Mouse (Mus musculus): ENCODE measurements around the gene Hc. TPM values are rescaled to one million over a fixed set of nuclear protein-coding genes. Genes with fewer than 3 reads are reported as not detected.

Hc gene
- polyA plus RNA-seq, 1 experiment from 2014 or later, result 0.17 TPM

DNA sequence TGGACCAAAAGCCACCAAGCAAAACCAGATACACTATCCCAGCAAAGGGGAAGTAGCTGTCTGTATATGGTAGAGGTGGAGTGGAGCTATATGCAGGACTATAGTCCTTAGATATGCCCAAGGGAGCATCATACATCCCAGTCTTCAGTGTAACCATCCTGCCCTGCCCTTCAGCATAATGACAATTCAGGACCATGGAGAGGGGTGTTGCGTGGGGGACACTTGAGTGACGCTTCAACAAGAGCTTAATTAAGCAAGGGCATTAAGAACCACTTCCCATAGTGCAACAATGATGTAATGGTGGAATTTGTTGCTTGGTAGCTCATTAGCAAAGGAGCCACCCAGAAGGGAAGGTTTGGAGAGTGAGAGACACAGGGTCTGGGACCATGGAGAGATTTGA, 112.6 kb downstream of the Hc start:
- Histone ChIP-seq H3K4me3 (ENCODE audit: low read depth, low read length) (no peak overlapping the region), H3K9ac (ENCODE audit: low read depth, low read length) (no peak overlapping the region), H3K4me2 (no peak overlapping the region), H3K4me1 (ENCODE audit: control insufficient read depth, insufficient read depth, low read length) (no peaks in the 10 kb centered on the region), H3K27me3 (ENCODE audit: control insufficient read depth, insufficient read depth, low read length) (peaks cover 3% of the 10 kb centered on the region; the same call in 1 of the 2 replicates), H3K9me3 (replicated peaks; ENCODE audit: control insufficient read depth, low read length) (no peaks in the 10 kb centered on the region), H3K27ac (ENCODE audit: low read depth, low read length) (no peak overlapping the region), H3K36me3 (ENCODE audit: control insufficient read depth, insufficient read depth, low read length) (no peaks in the 10 kb centered on the region)
- no peak for ATAC-seq (replicated peaks; ENCODE audit: insufficient number of reproducible peaks, low FRiP score, low TSS enrichment)
- 20% methylated on average over 2 of the region's 2 CpGs for WGBS (ENCODE audit: insufficient replicate concordance)

DNA sequence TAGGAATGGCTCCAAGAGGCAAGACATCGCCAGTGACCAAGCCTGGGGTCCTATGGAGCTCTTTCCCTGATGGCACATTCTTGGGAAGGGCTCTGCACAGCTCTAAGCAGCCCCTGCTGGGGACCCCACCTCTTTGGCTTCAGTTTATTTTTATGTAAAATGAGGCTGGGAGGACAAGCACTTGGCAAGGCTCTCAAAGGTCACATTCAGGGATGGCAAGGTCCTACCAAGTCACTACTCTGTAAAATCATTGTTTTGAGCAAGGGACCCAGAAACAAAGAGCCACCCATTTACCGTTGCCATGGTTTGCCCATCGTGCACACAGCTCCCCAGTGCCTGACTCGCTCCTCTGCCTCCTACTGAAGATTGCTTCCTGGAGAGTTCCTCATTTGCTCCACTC, 115.2 kb downstream of the Hc start:
- no peaks in the 10 kb centered on the region for H3K4me1 ChIP-seq (ENCODE audit: control insufficient read depth, insufficient read depth, low read length)
- 0 out of 2 replicates have a peak, but pooled peaks cover 6% of the 10 kb centered on the region for H3K27me3 ChIP-seq (ENCODE audit: control insufficient read depth, insufficient read depth, low read length)
- H3K4me3 ChIP-seq (ENCODE audit: low read depth, low read length), result no peak overlapping the region
- no peak overlapping the region for H3K9ac ChIP-seq (ENCODE audit: low read depth, low read length)
- ATAC-seq (replicated peaks; ENCODE audit: insufficient number of reproducible peaks, low FRiP score, low TSS enrichment), result no peak
- no peak overlapping the region for H3K27ac ChIP-seq (ENCODE audit: low read depth, low read length)
- WGBS (ENCODE audit: insufficient replicate concordance), result 65% methylated on average over 4 of the region's 4 CpGs
- no peak overlapping the region for H3K4me2 ChIP-seq
- H3K9me3 ChIP-seq (replicated peaks; ENCODE audit: control insufficient read depth, low read length), result no peaks in the 10 kb centered on the region
- no peaks in the 10 kb centered on the region for H3K36me3 ChIP-seq (ENCODE audit: control insufficient read depth, insufficient read depth, low read length)

DNA sequence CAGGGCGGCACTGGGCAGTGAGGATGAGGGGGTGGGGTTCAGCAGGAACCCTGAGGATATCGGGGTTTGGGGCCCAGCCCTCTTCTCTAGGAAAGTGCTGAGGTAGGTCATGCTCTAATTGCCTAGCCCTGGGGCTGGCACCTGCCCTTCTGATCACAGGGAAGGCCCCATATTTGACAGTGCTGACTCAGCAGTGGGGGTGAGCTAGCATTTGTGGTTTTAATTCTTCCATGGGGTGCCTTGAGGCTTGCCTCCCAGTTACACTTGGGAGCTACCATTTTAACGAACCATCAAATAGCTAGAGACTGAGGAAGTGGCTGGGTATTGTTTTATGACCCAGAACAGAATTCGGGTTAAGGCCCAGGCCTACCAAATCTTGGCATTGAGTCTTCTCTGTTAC, 115.7 kb downstream of the Hc start:
- Histone ChIP-seq H3K4me1 (ENCODE audit: control insufficient read depth, insufficient read depth, low read length) (no peaks in the 10 kb centered on the region), H3K4me2 (no peak overlapping the region), H3K9me3 (replicated peaks; ENCODE audit: control insufficient read depth, low read length) (no peaks in the 10 kb centered on the region), H3K36me3 (ENCODE audit: control insufficient read depth, insufficient read depth, low read length) (no peaks in the 10 kb centered on the region), H3K27me3 (ENCODE audit: control insufficient read depth, insufficient read depth, low read length) (0 out of 2 replicates have a peak, but pooled peaks cover 6% of the 10 kb centered on the region), H3K9ac (ENCODE audit: low read depth, low read length) (peak overlapping the region; percentile 22; the same call in 1 of the 2 replicates), H3K27ac (ENCODE audit: low read depth, low read length) (no peak overlapping the region), H3K4me3 (ENCODE audit: low read depth, low read length) (no peak overlapping the region)
- WGBS (ENCODE audit: insufficient replicate concordance), result 75% methylated on average over 4 of the region's 4 CpGs
- ATAC-seq (replicated peaks; ENCODE audit: insufficient number of reproducible peaks, low FRiP score, low TSS enrichment), result no peak

DNA sequence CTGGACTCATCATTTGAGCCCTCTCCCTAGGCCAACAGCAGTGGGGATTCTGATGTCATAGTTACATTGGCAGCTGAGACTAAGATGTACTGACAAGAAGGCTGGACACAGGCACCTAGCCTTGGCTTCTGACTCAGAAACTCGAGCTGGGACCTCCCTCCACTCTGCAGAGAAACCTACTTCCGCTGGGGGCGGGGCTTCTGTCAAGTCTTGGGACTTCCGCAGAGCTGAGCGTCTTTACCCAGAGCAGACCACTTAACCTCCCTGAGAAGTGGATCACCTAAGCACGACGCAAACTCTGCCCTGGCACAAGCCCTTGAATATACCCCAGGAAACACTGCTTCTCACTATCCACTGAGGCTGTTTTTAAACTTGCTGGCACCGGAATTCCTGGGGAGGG, 116.5 kb downstream of the Hc start:
- Histone ChIP-seq H3K36me3 (ENCODE audit: control insufficient read depth, insufficient read depth, low read length) (no peaks in the 10 kb centered on the region), H3K27me3 (ENCODE audit: control insufficient read depth, insufficient read depth, low read length) (0 out of 2 replicates have a peak, but pooled peaks cover 6% of the 10 kb centered on the region), H3K27ac (ENCODE audit: low read depth, low read length) (no peak overlapping the region), H3K4me3 (ENCODE audit: low read depth, low read length) (peak overlapping the region; percentile 14; the same call in 1 of the 2 replicates), H3K4me2 (peak overlapping the region; percentile 52), H3K9ac (ENCODE audit: low read depth, low read length) (peak overlapping the region; percentile 22; the same call in 1 of the 2 replicates), H3K9me3 (replicated peaks; ENCODE audit: control insufficient read depth, low read length) (no peaks in the 10 kb centered on the region), H3K4me1 (ENCODE audit: control insufficient read depth, insufficient read depth, low read length) (no peaks in the 10 kb centered on the region)
- 11% methylated on average over 8 of the region's 8 CpGs for WGBS (ENCODE audit: insufficient replicate concordance)
- ATAC-seq (replicated peaks; ENCODE audit: insufficient number of reproducible peaks, low FRiP score, low TSS enrichment), result no peak

DNA sequence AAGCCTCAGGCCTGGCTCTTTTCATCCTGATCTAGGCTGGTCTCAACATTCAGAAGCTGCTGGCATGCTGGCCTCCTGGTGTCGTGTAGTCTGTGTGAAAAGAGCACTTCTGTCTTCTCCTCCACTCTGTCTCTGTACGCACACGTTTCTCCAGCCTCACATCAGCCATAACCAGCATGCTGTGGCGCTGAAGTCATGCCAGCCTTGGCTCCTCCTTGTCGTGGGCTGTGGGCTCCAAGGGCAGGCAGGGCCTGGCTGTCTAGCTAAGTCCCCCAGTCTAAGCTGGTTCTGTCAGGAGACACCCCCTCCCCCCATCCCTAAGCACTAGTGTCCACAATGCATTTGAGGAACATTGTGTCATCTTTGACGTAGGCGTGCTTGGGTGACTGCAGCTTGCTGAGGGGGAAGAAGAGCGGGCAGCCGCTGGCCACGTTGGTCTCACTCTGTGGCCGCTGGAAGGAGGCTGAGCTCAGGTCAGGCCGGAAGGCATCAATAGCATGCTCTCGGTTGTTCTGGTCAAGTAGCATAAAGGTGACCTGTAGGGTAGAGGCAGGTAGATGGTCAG, 117.6 kb downstream of the Hc start:
- H3K27ac ChIP-seq (ENCODE audit: low read depth, low read length), result no peak overlapping the region
- WGBS (ENCODE audit: insufficient replicate concordance), result 79% methylated on average over 13 of the region's 13 CpGs
- no peak overlapping the region for H3K4me2 ChIP-seq
- no peak overlapping the region for H3K9ac ChIP-seq (ENCODE audit: low read depth, low read length)
- 0 out of 2 replicates have a peak, but pooled peaks cover 6% of the 10 kb centered on the region for H3K27me3 ChIP-seq (ENCODE audit: control insufficient read depth, insufficient read depth, low read length)
- H3K9me3 ChIP-seq (replicated peaks; ENCODE audit: control insufficient read depth, low read length), result no peaks in the 10 kb centered on the region
- peaks cover under 1% of the 10 kb centered on the region; the same call in 1 of the 2 replicates for H3K4me1 ChIP-seq (ENCODE audit: control insufficient read depth, insufficient read depth, low read length)
- no peaks in the 10 kb centered on the region for H3K36me3 ChIP-seq (ENCODE audit: control insufficient read depth, insufficient read depth, low read length)
- no peak overlapping the region for H3K4me3 ChIP-seq (ENCODE audit: low read depth, low read length)
- no peak for ATAC-seq (replicated peaks; ENCODE audit: insufficient number of reproducible peaks, low FRiP score, low TSS enrichment)

DNA sequence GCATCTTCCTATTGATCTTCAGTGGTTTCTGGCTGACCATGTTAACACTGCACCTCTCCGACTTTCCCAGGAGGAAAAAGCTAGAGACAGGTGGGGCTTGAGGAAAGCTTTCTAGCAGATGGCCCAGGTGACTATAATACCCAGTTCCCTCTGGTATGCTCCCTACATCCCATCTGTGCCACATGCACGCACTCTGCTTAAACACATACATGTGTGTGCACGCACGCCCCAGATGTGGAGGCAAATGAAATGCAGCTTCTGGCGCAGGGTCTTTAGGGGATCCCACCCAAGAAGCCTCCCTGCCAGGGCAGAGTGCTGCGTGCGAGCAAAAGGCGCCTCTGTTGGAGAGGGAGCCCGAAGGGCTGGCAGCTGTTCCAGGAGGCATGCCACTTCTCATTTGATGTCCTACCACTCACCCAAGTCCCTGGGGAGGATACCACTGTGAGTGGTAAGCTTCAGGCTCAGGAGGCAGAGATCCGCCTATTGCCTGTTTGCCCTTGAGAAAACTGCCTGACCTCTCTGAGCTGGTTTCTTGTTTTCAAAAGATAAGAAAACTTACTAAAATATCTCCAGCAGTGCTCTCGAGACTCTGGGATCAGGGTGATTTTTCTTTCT, 120.1 kb downstream of the Hc start:
- WGBS (ENCODE audit: insufficient replicate concordance), result 60% methylated on average over 11 of the region's 11 CpGs
- ATAC-seq (replicated peaks; ENCODE audit: insufficient number of reproducible peaks, low FRiP score, low TSS enrichment), result no peak
- H3K27me3 ChIP-seq (ENCODE audit: control insufficient read depth, insufficient read depth, low read length), result 0 out of 2 replicates have a peak, but pooled peaks cover 3% of the 10 kb centered on the region

DNA sequence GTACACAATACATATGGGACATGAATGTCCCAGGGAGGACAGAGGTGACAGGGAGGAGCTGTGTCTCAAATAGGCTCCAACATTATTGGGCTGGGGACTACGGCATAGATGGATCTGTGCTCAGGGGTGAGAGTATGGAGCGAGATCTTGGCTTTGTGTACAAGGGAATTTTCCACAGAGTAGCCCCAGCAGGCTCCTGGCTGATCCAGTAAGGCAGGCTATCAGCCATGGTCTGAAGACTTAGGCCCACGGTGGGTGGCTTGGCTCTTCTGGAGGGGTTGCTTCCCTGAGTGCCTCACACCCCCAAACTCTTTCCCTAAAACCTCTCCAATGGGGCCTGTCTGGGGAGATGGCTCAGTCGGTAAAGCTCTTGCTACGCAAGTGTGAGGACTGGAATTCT, 121.0 kb downstream of the Hc start:
- 69% methylated on average over 5 of the region's 5 CpGs for WGBS (ENCODE audit: insufficient replicate concordance)
- Histone ChIP-seq H3K36me3 (ENCODE audit: control insufficient read depth, insufficient read depth, low read length) (no peaks in the 10 kb centered on the region), H3K9me3 (replicated peaks; ENCODE audit: control insufficient read depth, low read length) (no peaks in the 10 kb centered on the region), H3K27me3 (ENCODE audit: control insufficient read depth, insufficient read depth, low read length) (0 out of 2 replicates have a peak, but pooled peaks cover 3% of the 10 kb centered on the region), H3K9ac (ENCODE audit: low read depth, low read length) (no peak overlapping the region), H3K4me3 (ENCODE audit: low read depth, low read length) (no peak overlapping the region), H3K4me2 (no peak overlapping the region), H3K27ac (ENCODE audit: low read depth, low read length) (no peak overlapping the region), H3K4me1 (ENCODE audit: control insufficient read depth, insufficient read depth, low read length) (peaks cover 5% of the 10 kb centered on the region; the same call in 1 of the 2 replicates)
- no peak for ATAC-seq (replicated peaks; ENCODE audit: insufficient number of reproducible peaks, low FRiP score, low TSS enrichment)

More for the DNA sequence above, 120.1 kb downstream of the Hc start:
- no peak overlapping the region for H3K9ac ChIP-seq (ENCODE audit: low read depth, low read length)
- no peak overlapping the region for H3K27ac ChIP-seq (ENCODE audit: low read depth, low read length)
- H3K4me3 ChIP-seq (ENCODE audit: low read depth, low read length), result no peak overlapping the region
- peaks cover 5% of the 10 kb centered on the region; the same call in 1 of the 2 replicates for H3K4me1 ChIP-seq (ENCODE audit: control insufficient read depth, insufficient read depth, low read length)
- H3K4me2 ChIP-seq, result no peak overlapping the region
- H3K36me3 ChIP-seq (ENCODE audit: control insufficient read depth, insufficient read depth, low read length), result no peaks in the 10 kb centered on the region
- no peaks in the 10 kb centered on the region for H3K9me3 ChIP-seq (replicated peaks; ENCODE audit: control insufficient read depth, low read length)

DNA sequence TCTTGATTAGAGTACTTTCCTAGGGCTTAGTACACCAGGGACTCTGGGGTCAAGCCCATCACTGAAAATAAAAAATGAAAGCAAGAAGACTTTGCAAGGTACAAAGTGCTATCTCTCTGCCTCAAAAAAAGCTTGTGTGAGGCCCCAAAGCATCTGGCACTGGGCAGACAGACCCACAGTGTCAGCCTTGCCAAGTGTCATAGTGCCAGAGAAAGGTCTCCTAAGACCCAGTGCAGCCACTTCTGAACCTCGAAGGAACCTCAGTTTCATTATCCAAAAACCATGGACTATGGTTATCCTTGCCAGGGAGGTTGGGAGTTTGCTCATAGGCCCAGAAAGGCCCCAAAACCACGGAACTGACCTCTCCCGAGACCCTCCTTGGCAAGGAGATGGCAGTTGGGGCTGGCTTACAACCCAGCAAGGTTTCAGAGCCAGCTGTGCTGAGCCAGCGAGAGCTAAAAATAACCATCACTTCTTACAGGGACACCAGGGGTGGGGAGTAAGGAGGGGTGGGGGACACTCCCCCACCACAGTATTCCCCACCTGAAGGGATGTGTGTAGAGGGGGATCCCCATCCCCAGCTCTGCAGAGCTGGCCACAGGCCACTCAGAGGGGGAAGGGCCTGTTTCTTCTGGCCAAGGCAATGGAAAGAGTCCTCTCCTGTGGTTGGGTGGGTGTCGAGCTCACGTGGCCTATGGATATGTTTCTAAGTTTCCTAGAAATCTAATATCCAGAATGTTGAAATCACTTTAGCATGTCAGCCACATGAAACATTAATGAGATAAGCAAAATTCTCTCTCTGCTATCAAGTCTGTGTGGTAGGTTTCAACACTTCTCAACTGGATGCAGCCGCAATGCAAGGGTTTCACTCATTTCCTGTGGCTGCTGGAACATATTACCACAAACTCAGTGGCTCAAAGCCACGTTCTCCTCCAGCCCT, 122.7 kb downstream of the Hc start:
- Histone ChIP-seq H3K4me2 (no peak overlapping the region), H3K36me3 (ENCODE audit: control insufficient read depth, insufficient read depth, low read length) (no peaks in the 10 kb centered on the region), H3K9me3 (replicated peaks; ENCODE audit: control insufficient read depth, low read length) (no peaks in the 10 kb centered on the region), H3K27me3 (ENCODE audit: control insufficient read depth, insufficient read depth, low read length) (0 out of 2 replicates have a peak, but pooled peaks cover 3% of the 10 kb centered on the region), H3K27ac (ENCODE audit: low read depth, low read length) (no peak overlapping the region), H3K4me1 (ENCODE audit: control insufficient read depth, insufficient read depth, low read length) (peaks cover 5% of the 10 kb centered on the region; the same call in 1 of the 2 replicates), H3K9ac (ENCODE audit: low read depth, low read length) (no peak overlapping the region), H3K4me3 (ENCODE audit: low read depth, low read length) (no peak overlapping the region)
- no peak for ATAC-seq (replicated peaks; ENCODE audit: insufficient number of reproducible peaks, low FRiP score, low TSS enrichment)
- WGBS (ENCODE audit: insufficient replicate concordance), result 57% methylated on average over 8 of the region's 8 CpGs

Measured in heart, embryonic 11.5 days (tissue).